Mouse (Mus musculus) frontal cortex, postnatal 36 days (tissue): Measurements from ENCODE around the gene Pde8a.

Source experiments
- DNase-seq, 2 experiments: peaks; one replicate each; pipeline ENCODE4 v3.0.0; 2022; ENCODE audit warnings: low spot score in 2 of 2

Gene Pde8a

GRCm38 (mm10) chr7:81209979-81210685, 3.3 kb upstream of the Pde8a start:
- no peak for DNase-seq

- no peak for DNase-seq
Observed at GRCm38 (mm10) chr7:81211760-81212159, 1.6 kb upstream of the Pde8a start.

DNA sequence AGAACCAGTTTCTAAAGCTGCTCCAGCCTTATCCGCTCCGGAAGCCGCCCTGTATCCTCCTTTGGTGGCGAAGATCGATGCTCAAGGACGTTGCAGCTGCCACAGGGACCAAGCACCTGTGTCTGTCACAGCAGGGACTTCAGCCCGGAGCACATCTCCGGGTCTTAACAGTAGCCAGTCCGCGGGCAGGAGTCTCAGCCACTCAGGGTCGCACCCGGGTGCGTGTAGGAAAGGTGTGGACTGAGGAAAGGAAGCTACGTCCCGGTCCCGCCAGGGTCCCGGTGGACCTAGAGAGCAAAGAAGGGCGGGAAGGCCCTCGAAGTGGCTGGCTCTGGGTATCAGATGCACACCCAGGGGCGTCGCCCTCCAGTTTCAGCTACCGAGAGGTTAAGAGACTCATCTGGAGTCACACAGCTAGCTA, 1.1 kb upstream of the Pde8a start:
- DNase-seq, result peak in 1 of 2 experiments; percentile 8

- peak; percentile 79 to 81 for DNase-seq
Observed at GRCm38 (mm10) chr7:81212697-81213346, 574 bp upstream of the Pde8a start.

DNA sequence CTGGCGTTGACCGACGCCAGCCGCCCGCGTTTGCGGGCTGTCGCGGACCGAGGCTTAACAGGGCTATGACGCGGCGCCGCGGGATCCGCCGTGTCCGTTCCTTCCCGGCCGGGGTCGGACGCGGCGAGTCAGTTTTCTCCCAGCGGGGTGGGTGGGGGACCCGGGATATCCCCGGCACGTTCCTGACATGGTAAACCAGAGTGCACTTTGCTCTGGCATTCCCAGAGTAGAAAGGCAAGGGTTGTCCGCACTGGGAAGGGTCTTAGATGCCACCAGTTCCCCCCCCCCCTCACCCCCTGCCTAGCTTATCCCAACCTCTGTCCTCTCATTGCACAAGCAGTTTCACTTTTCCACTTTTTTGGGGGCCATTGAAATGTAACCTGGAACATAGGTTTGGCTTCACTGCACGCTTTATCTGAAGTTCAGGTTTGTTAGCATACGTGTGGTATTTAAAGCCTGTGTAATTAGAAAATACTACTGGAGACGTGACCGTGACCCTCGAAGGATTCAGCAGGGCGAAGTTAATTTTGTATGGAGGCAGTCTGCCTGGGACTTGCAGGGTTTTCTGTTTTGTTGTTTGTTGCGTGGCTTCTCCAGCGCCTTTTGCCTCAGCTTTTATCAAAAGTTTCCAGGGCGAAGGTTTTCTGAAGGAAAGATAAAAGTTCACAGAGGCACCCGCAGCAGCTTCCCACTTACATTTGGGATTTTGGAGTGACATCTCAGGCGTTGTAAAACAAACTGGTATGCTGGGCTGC, 934 bp downstream of the Pde8a start:
- DNase-seq, result no peak

GRCm38 (mm10) chr7:81215950-81216349, 2.6 kb downstream of the Pde8a start:
- DNase-seq, result no peak

GRCm38 (mm10) chr7:81219321-81219720, 5.9 kb downstream of the Pde8a start:
- no peak for DNase-seq

GRCm38 (mm10) chr7:81220381-81220780, 7.0 kb downstream of the Pde8a start:
- DNase-seq, result no peak

DNA sequence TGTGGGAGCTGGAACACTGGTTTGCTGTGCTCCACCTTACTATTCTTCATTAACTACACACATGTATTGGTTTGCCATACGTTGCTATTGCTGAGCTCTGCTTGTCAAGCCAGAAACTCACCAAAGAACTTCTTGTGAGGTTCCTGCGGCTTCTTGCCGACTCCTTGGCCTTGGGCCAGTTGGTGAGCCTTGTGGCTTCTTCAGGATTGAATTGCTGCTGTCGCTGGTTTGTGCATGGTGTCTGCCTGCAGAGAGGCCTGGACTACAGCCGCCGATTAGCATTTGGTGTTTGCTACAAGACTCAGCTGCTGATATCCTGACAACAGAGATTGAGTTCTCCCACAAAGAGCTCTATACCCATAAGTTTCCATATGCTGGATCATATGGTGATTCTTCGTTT, 10.9 kb downstream of the Pde8a start:
- DNase-seq, result no peak

DNA sequence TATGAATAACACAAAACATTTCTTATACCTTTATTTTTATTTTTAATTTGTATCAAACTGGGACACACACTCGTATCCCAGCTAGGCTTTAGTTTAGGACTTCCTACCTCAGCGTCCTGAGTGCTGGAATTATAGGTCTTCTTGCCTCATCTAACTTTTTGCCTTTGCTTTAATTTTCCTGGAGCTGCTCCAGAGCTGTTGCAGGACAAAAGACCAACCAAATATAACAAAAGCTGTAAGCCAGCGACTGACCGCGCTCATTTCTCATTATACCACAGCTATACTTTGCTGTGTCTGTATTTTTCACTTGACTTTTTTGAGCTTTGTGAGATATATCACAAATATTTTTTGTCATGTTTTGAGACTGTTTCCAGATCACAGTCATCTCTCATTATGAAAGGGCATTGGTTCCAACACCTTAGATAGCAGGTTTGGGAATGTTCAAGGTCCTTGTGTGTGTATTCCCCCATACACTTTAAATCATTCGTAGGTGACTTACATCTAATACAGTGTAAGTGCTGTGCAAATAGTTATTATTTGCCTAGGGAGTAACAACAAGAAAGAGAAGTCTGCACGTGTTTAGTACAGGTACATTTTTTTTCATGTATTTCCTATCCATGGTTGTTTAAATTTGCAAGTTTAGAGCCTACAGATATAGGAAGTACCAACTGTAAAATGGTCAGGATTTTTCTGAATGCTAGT, 16.8 kb downstream of the Pde8a start:
- no peak for DNase-seq

DNA sequence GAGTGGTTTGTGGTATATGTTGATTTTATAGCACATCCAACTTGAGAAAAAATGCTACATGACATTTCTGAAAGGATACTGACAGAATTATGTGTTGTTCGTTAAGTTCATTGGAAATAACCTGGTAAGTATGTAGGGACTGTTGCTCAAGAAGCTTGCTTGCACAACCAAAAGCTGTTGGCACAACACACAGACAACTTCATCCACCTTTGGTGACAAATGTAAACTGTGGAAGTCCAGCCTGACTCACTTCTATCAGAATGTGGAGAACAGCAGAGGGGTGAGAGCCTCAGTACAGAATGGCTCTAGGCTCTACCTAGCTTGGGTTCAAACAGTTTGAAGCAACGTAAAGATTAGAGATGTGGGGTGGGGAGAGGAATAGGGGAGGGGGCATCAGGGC, 19.3 kb downstream of the Pde8a start:
- no peak for DNase-seq

DNA sequence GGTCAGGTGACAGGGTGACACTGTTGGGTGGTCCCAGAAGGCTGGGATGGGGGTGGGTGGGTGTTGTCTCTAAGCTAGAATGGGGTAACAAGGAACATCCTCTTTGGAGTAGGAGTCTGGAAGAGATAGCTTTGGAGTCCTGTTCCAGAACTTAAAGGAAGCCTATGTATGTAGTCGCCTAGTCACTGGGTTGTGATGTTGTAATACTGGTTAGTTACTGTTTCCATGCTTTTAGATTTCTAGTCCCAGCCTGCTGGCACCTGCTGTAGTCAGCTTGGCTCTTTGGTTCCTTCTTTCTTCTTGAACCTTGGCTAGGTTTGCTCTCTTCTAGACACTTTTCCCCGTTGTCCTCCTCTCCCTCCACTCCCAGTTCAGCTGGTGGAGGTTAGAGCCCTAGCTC, 21.7 kb downstream of the Pde8a start:
- no peak for DNase-seq

DNA sequence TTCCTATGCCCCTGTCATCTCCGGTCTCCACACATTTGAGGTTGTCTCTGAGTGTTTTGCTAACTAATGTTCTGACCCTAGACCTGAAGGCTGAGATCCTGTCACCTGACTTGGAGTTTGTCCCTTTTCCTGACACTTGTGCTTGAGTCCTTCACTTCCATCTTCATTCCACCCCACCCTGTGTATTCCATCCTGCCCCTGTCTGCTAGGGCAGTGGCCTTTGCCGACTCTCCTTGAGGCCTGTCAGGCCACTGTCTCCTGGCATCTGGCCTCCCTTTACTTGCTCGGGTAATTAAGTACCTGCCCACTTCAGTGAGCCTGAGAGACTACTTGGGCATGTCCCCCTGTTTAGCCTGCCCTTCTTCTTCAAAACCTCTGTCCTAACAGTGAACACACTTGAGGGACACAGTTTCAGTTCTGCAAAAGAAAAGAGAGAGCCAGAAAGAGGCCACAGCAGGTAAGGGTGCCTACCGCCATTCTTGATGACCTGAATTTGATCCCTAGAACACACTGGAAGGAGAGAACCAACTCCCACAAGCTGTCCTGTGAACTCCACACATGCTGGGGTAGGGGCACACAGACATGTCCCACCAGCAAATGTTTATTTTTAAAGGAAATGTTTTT, 22.3 kb downstream of the Pde8a start:
- no peak for DNase-seq

- no peak for DNase-seq
Observed at GRCm38 (mm10) chr7:81243361-81243760, 30.0 kb downstream of the Pde8a start.

DNA sequence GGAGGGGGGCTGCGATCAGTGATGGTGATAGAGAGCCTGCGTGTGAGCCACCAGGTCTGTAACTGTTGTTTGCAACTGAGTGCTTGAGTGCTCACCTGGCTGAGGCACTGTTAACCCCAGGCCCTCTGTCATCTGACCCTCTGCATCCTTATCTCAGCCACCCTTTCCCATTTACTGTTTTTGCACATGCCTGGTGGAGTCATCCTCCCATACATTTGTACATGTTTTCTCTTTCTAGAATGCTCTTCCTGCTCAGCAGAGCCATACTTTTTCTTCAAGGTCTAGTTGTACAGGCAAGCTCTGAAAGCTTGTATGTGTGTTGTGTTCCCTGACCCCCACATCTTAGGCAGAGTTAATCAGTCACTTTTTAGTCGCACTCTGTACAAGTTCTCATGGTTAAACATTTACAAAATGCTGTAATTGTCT, 36.5 kb downstream of the Pde8a start:
- DNase-seq, result no peak

- no peak for DNase-seq
Observed at GRCm38 (mm10) chr7:81250601-81251000, 37.2 kb downstream of the Pde8a start.

GRCm38 (mm10) chr7:81251521-81251920, 38.1 kb downstream of the Pde8a start:
- no peak for DNase-seq

DNA sequence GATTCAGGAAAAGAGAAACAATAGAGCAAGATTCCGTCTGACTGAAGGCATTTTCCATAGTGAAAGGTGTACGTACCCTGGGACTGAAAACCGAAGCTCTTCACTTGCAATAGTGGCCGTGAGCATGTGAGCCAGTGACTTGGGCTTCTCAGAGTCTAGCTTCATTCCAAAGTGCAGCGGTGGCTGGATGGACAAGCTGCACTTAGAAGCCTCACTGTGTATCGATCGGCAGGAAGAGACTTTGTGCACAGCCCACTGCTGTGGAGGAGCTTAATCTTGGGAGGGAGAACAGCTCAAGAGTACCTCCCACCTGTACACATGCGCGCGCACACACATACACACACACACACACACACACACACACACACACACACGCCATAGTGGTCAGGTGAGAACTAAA, 39.9 kb downstream of the Pde8a start:
- DNase-seq, result no peak

DNA sequence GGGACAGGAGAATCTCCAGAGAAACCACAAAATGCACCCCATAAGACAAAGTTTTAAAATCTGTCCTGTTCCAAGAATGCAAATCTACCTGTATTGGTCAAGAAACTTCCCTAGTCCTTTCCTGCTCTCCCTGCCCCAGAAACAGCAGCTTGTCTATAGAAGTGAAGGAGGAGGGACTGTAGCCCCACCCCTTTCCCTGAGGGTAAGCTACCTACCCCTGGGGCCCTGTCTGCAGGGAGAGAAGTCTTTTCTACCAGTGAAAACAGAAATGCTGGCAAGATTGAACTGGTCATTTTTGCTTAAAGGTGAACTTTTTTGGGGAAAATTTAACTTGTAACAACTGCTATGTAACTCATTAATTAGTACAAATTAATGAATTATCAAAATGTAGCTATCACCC, 41.2 kb downstream of the Pde8a start:
- DNase-seq, result no peak

- no peak for DNase-seq
Observed at GRCm38 (mm10) chr7:81255456-81255855, 42.1 kb downstream of the Pde8a start.

- DNase-seq, result no peak
Observed at GRCm38 (mm10) chr7:81256773-81257172, 43.4 kb downstream of the Pde8a start.

GRCm38 (mm10) chr7:81261548-81261947, 48.2 kb downstream of the Pde8a start:
- peak; percentile 3 to 16 for DNase-seq
